Mouse (Mus musculus) ES-Bruce4 (cell line): Measurements from ENCODE around the gene Acp5. TPM values are rescaled to one million over a fixed set of nuclear protein-coding genes. Genes with fewer than 3 reads are reported as not detected.
A peak's percentile ranks its signal among the peaks of the same experiment; 100 is the strongest.

ENCODE experiments used
- H3K27ac ChIP-seq: 2 replicates; pipeline ENCODE4 v1.5.1; 2012; ENCODE audit warnings: low read length, inconsistent platforms; ENCODE audit not compliant: insufficient read depth
- H3K27me3 ChIP-seq: 2 replicates; pipeline ENCODE4 v1.6.1; 2012; ENCODE audit warnings: mild to moderate bottlenecking, low read length, inconsistent platforms; ENCODE audit not compliant: control insufficient read depth, poor library complexity, insufficient read depth, severe bottlenecking
- H3K36me3 ChIP-seq: 2 replicates; pipeline ENCODE4 v1.6.1; 2012; ENCODE audit warnings: inconsistent platforms, mild to moderate bottlenecking, low read length, moderate library complexity; ENCODE audit not compliant: control insufficient read depth, poor library complexity, insufficient read depth, severe bottlenecking
- H3K4me1 ChIP-seq: one replicate; pipeline ENCODE4 v1.8.1; 2011; ENCODE audit warnings: low read length; ENCODE audit not compliant: control insufficient read depth, insufficient read depth
- H3K4me3 ChIP-seq: 2 replicates; pipeline ENCODE4 v1.5.1; 2011; ENCODE audit warnings: low read depth, mild to moderate bottlenecking, low read length
- H3K9ac ChIP-seq: 2 replicates; pipeline ENCODE4 v1.6.1; 2012; ENCODE audit warnings: low read depth, mild to moderate bottlenecking, inconsistent platforms; ENCODE audit not compliant: poor library complexity, severe bottlenecking
- H3K9me3 ChIP-seq: replicated peaks from 2 replicates; pipeline ENCODE4 v1.6.1; 2012; ENCODE audit warnings: mild to moderate bottlenecking, low read length, inconsistent platforms; ENCODE audit not compliant: control insufficient read depth, poor library complexity, insufficient read depth, severe bottlenecking
- CTCF ChIP-seq: IDR thresholded peaks from one replicate; pipeline ENCODE4 v1.8.1; 2011; ENCODE audit warnings: low read depth, low read length
- EP300 ChIP-seq: IDR thresholded peaks from 2 replicates; pipeline ENCODE4 v1.6.1; 2011; ENCODE audit warnings: low read depth, low read length; ENCODE audit not compliant: insufficient read depth
- POLR2A ChIP-seq: IDR thresholded peaks from one replicate; pipeline ENCODE4 v1.8.1; 2011; ENCODE audit warnings: low read length; ENCODE audit not compliant: insufficient read depth
- polyA plus RNA-seq: library from polyadenylated mRNA; stranded (reverse); fragments of >200 nt; gene quantifications from 2 replicates; pipeline ENCODE4 v1.2.4, GENCODE M21; 2011; ENCODE audit warnings: low read depth; ENCODE audit not compliant: missing spikeins, insufficient read depth, insufficient read length

Gene Acp5
- polyA plus RNA-seq, 1 experiment, result 7.6 TPM

- Histone ChIP-seq H3K27me3 (no peaks in the 10 kb centered on the region; the same call in 1 of the 2 replicates), H3K4me1 (peaks cover 3% of the 10 kb centered on the region), H3K9ac (peak overlapping the region; percentile 52), H3K36me3 (no peaks in the 10 kb centered on the region), H3K9me3 (no peaks in the 10 kb centered on the region), H3K27ac (no peak overlapping the region), H3K4me3 (peak overlapping the region; percentile 25)
- TF ChIP-seq CTCF (peak; percentile 53), POLR2A (no peak), EP300 (no peak)
Measured at GRCm38 (mm10) chr9:22095854-22096307, 39.6 kb downstream of the Acp5 start.

GRCm38 (mm10) chr9:22092746-22093145, 42.8 kb downstream of the Acp5 start:
- Histone ChIP-seq H3K9me3 (no peaks in the 10 kb centered on the region), H3K4me3 (no peak overlapping the region), H3K27me3 (no peaks in the 10 kb centered on the region; the same call in 1 of the 2 replicates), H3K9ac (no peak overlapping the region), H3K27ac (no peak overlapping the region), H3K36me3 (no peaks in the 10 kb centered on the region), H3K4me1 (peaks cover 3% of the 10 kb centered on the region)
- TF ChIP-seq EP300 (no peak), POLR2A (no peak), CTCF (no peak)

- no peaks in the 10 kb centered on the region for H3K36me3 ChIP-seq
- no peak for TF ChIP-seq CTCF
- TF ChIP-seq EP300, result no peak
- no peak for TF ChIP-seq POLR2A
- no peaks in the 10 kb centered on the region for H3K9me3 ChIP-seq
- H3K4me3 ChIP-seq, result no peak overlapping the region
- H3K9ac ChIP-seq, result no peak overlapping the region
- no peaks in the 10 kb centered on the region for H3K27me3 ChIP-seq
- peaks cover 3% of the 10 kb centered on the region for H3K4me1 ChIP-seq
- no peak overlapping the region for H3K27ac ChIP-seq
Measured at GRCm38 (mm10) chr9:22089986-22090385, 45.5 kb downstream of the Acp5 start.

- no peak overlapping the region for H3K9ac ChIP-seq
- no peaks in the 10 kb centered on the region for H3K9me3 ChIP-seq
- no peaks in the 10 kb centered on the region for H3K27me3 ChIP-seq
- H3K36me3 ChIP-seq, result no peaks in the 10 kb centered on the region
- no peak overlapping the region for H3K27ac ChIP-seq
- TF ChIP-seq EP300 (no peak), CTCF (no peak), POLR2A (no peak)
- H3K4me3 ChIP-seq, result no peak overlapping the region
- peaks cover 3% of the 10 kb centered on the region for H3K4me1 ChIP-seq
Measured at GRCm38 (mm10) chr9:22089281-22089680, 46.2 kb downstream of the Acp5 start.

- Histone ChIP-seq H3K36me3 (no peaks in the 10 kb centered on the region), H3K9ac (no peak overlapping the region), H3K9me3 (no peaks in the 10 kb centered on the region), H3K27me3 (no peaks in the 10 kb centered on the region), H3K4me3 (no peak overlapping the region), H3K4me1 (no peaks in the 10 kb centered on the region), H3K27ac (no peak overlapping the region)
- no peak for TF ChIP-seq POLR2A
Measured at GRCm38 (mm10) chr9:22087034-22087618, 48.4 kb downstream of the Acp5 start.

GRCm38 (mm10) chr9:22086012-22086411, 49.5 kb downstream of the Acp5 start:
- no peak for TF ChIP-seq EP300
- TF ChIP-seq CTCF, result no peak
- TF ChIP-seq POLR2A, result no peak
- H3K36me3 ChIP-seq, result no peaks in the 10 kb centered on the region
- no peak overlapping the region for H3K27ac ChIP-seq
- peak overlapping the region; percentile 58 for H3K9ac ChIP-seq
- no peaks in the 10 kb centered on the region for H3K27me3 ChIP-seq
- H3K4me1 ChIP-seq, result no peaks in the 10 kb centered on the region
- H3K9me3 ChIP-seq, result no peaks in the 10 kb centered on the region
- peak overlapping the region; percentile 89 for H3K4me3 ChIP-seq
